Mouse (Mus musculus): ENCODE data around the gene Gpr155. TPM values are rescaled to one million over a fixed set of nuclear protein-coding genes. Genes with fewer than 3 reads are reported as not detected.

Gpr155 gene
- polyA plus RNA-seq, 1 experiment from 2014 or later, result 15.8 TPM

DNA sequence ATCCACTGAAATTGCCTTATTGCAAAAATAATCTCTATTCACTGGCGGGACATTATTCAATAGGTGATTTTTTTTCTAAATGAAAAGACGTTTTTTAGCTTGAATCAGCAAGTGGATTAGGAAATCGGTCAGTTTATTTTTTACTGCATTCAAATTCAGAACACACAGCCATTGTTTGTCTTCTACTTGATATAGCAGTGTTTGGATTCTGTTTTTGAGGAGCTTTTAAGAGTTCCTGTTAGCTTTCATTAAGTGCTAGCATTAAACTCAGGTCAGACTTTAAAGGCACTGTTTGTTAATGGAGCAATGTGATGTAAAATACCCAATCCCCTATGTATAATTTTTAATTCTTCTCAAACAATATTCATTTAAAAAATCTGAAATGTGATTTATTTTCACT, 87.5 kb downstream of the Gpr155 start:
- no peaks in the 10 kb centered on the region for H3K4me1 ChIP-seq (ENCODE audit: control insufficient read depth, insufficient read depth, low read length)
- H3K27ac ChIP-seq (ENCODE audit: low read depth, low read length), result no peak overlapping the region
- H3K27me3 ChIP-seq (ENCODE audit: control insufficient read depth, insufficient read depth, low read length), result no peaks in the 10 kb centered on the region
- H3K4me3 ChIP-seq (ENCODE audit: low read depth, low read length), result no peak overlapping the region
- WGBS, result 76% methylated on average over 3 of the region's 3 CpGs
- H3K4me2 ChIP-seq (ENCODE audit: low read depth, low read length), result no peak overlapping the region
- peaks cover 5% of the 10 kb centered on the region; the same call in 1 of the 2 replicates for H3K36me3 ChIP-seq (ENCODE audit: control insufficient read depth, insufficient read depth, low read length)
- H3K9ac ChIP-seq (replicated peaks; ENCODE audit: low read depth, low read length), result no peak overlapping the region
- no peaks in the 10 kb centered on the region for H3K9me3 ChIP-seq (ENCODE audit: control insufficient read depth, low read length)
- ATAC-seq (ENCODE audit: low read depth), result no peak

DNA sequence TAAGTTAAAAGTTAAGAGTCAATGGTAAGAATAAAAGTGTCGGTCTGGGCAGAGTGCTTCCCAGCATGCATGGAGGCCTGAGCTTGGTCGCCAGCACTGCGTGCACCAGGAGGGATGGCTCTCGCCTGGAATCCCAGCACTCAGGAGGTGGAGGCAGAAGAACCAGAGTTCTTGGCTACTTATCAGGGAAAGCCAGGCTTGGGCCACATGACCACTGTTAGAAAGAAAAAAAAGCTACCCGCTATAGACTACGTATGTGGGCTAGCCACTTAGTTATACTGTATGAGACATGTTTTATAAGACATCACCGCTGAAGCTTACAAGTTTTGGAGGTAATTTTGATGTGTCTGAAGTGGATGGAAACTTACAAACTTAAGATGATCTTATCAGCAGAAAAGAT, 88.2 kb downstream of the Gpr155 start:
- Histone ChIP-seq H3K9me3 (ENCODE audit: control insufficient read depth, low read length) (no peaks in the 10 kb centered on the region), H3K4me2 (ENCODE audit: low read depth, low read length) (no peak overlapping the region), H3K27ac (ENCODE audit: low read depth, low read length) (no peak overlapping the region), H3K4me3 (ENCODE audit: low read depth, low read length) (no peak overlapping the region), H3K9ac (replicated peaks; ENCODE audit: low read depth, low read length) (no peak overlapping the region), H3K4me1 (ENCODE audit: control insufficient read depth, insufficient read depth, low read length) (no peaks in the 10 kb centered on the region), H3K36me3 (ENCODE audit: control insufficient read depth, insufficient read depth, low read length) (peaks cover 5% of the 10 kb centered on the region; the same call in 1 of the 2 replicates), H3K27me3 (ENCODE audit: control insufficient read depth, insufficient read depth, low read length) (no peaks in the 10 kb centered on the region)
- no peak for ATAC-seq (ENCODE audit: low read depth)
- WGBS, result 88% methylated on average over 7 of the region's 7 CpGs

DNA sequence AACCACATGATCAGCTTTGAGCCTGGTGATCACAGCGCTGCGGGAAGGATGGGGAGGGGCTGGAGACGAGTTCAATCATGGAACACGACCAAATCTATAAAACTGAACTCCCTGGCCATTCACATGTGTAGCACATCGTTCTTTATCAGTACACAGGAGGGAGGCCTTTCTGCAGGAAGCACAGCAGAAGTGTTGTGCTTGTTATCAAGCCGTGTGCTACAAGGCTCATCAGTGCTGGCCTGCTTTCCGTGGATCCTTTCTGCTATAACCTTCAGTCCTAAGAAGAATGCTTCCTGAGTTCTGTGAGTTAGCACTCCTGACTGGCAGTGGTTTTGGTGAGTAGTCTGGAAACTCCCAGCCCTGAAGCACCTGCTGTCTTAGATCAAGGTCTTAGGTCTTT, 91.3 kb downstream of the Gpr155 start:
- no peak overlapping the region for H3K27ac ChIP-seq (ENCODE audit: low read depth, low read length)
- H3K9me3 ChIP-seq (ENCODE audit: control insufficient read depth, low read length), result no peaks in the 10 kb centered on the region
- peaks cover 6% of the 10 kb centered on the region; the same call in 1 of the 2 replicates for H3K36me3 ChIP-seq (ENCODE audit: control insufficient read depth, insufficient read depth, low read length)
- H3K27me3 ChIP-seq (ENCODE audit: control insufficient read depth, insufficient read depth, low read length), result no peaks in the 10 kb centered on the region
- 82% methylated on average over 7 of the region's 7 CpGs for WGBS
- no peak overlapping the region for H3K9ac ChIP-seq (replicated peaks; ENCODE audit: low read depth, low read length)
- ATAC-seq (ENCODE audit: low read depth), result no peak
- H3K4me3 ChIP-seq (ENCODE audit: low read depth, low read length), result no peak overlapping the region
- no peaks in the 10 kb centered on the region for H3K4me1 ChIP-seq (ENCODE audit: control insufficient read depth, insufficient read depth, low read length)
- H3K4me2 ChIP-seq (ENCODE audit: low read depth, low read length), result no peak overlapping the region

Other genes with a start within 250 kb of the Gpr155 start
- gene Ola1, start 167.6 kb downstream of the Gpr155 start, polyA plus RNA-seq (2014; fragmentation: Nextera tagmentation; extraction: Ambion mirVana), result 102 and 113 TPM in 2 replicates
- 1.5 TPM in 2 replicates for gene Sp9, start 114.6 kb downstream of the Gpr155 start, polyA plus RNA-seq (2014; fragmentation: Nextera tagmentation; extraction: Ambion mirVana)
- 7.1 and 8.1 TPM in 2 replicates for gene Scrn3, start 74.0 kb downstream of the Gpr155 start, polyA plus RNA-seq (2014; fragmentation: Nextera tagmentation; extraction: Ambion mirVana)
- gene Cir1, start 73.9 kb downstream of the Gpr155 start, polyA plus RNA-seq (2014; fragmentation: Nextera tagmentation; extraction: Ambion mirVana), result 26.6 and 28.7 TPM in 2 replicates
- 1.9 and 3.7 TPM in 2 replicates for gene Wipf1, start 143.2 kb upstream of the Gpr155 start, polyA plus RNA-seq (2014; fragmentation: Nextera tagmentation; extraction: Ambion mirVana)
- gene Chrna1, start 193.8 kb upstream of the Gpr155 start, polyA plus RNA-seq (2014; fragmentation: Nextera tagmentation; extraction: Ambion mirVana), result 0.19 and 0.27 TPM in 2 replicates

All from neural tube, embryonic 14.5 days (tissue).